In genomic region chr5:116484236-116484635, GRCm38 (mm10) we compare ENCODE assay signal across 18 mouse cellular contexts.
DNase-seq lines count a peak whose midpoint lies in the region; ATAC-seq and TF ChIP-seq lines count a peak whose summit lies in the region.
"Had no signal": no experiment of that assay in that cellular context is flagged by ENCODE, and none has a peak within 500 bp of the region (broad histone marks: within the 10 kb centered on the region; RNA-seq: fewer than 3 reads in every experiment).

No protein-coding gene starts in this region.

- peaks cover 33% of the 10 kb centered on the region for H3K4me1 ChIP-seq in midbrain, embryonic 15.5 days
- H3K4me1 ChIP-seq in heart, embryonic 12.5 days (replicated peaks) = peaks cover 24% of the 10 kb centered on the region
- H3K4me1 ChIP-seq: liver, embryonic 12.5 days had no signal

- no peaks in the 10 kb centered on the region for H3K9me3 ChIP-seq in midbrain, embryonic 15.5 days
- H3K9me3 ChIP-seq in heart, embryonic 12.5 days (replicated peaks) = no peaks in the 10 kb centered on the region
- H3K9me3 ChIP-seq: limb, embryonic 10.5 days; liver, embryonic 12.5 days; neural tube, embryonic 12.5 days had no signal

- 90% methylated on average over 9 of the region's 9 CpGs for WGBS in midbrain, embryonic 15.5 days
- 86% methylated on average over 9 of the region's 9 CpGs for WGBS in heart, embryonic 12.5 days

- no peak overlapping the region for H3K9ac ChIP-seq in midbrain, embryonic 15.5 days
- no peak overlapping the region for H3K9ac ChIP-seq in heart, embryonic 12.5 days
- H3K9ac ChIP-seq: liver, embryonic 12.5 days; lung, embryonic 14.5 days; neural tube, embryonic 12.5 days had no signal

- H3K4me3 ChIP-seq in layer of hippocampus, adult 2 months = no peak overlapping the region
- no peak overlapping the region for H3K4me3 ChIP-seq in midbrain, embryonic 15.5 days
- H3K4me3 ChIP-seq in heart, embryonic 12.5 days = no peak overlapping the region
- H3K4me3 ChIP-seq: limb, embryonic 10.5 days; liver, embryonic 12.5 days; neural tube, embryonic 12.5 days had no signal

- H3K4me2 ChIP-seq in midbrain, embryonic 15.5 days = no peak overlapping the region
- no peak overlapping the region; the same call in 1 of the 2 replicates for H3K4me2 ChIP-seq in heart, embryonic 12.5 days
- H3K4me2 ChIP-seq: liver, embryonic 12.5 days; lung, embryonic 14.5 days; neural tube, embryonic 12.5 days had no signal

- 0 out of 2 replicates have a peak, but pooled peaks have one; percentile 26 for ATAC-seq in cerebellum, adult (ENCODE audit: insufficient number of reproducible peaks, low FRiP score, low TSS enrichment)
- no peak for ATAC-seq in midbrain, embryonic 15.5 days (replicated peaks)
- no peak for ATAC-seq in heart, embryonic 12.5 days (ENCODE audit: insufficient number of reproducible peaks, low FRiP score)
- ATAC-seq: CD4-positive, CD25-positive, alpha-beta regulatory T cell, adult 4 months; liver, embryonic 12.5 days had no signal

- no peaks in the 10 kb centered on the region for H3K27me3 ChIP-seq in midbrain, embryonic 15.5 days (replicated peaks)
- H3K27me3 ChIP-seq in heart, embryonic 12.5 days (replicated peaks) = no peaks in the 10 kb centered on the region
- H3K27me3 ChIP-seq: liver, embryonic 12.5 days; neural tube, embryonic 12.5 days had no signal

- no peak for TF ChIP-seq CTCF in layer of hippocampus, adult 2 months (conservative IDR thresholded peaks at IDR 0.05)

- H3K36me3 ChIP-seq in midbrain, embryonic 15.5 days (replicated peaks) = no peaks in the 10 kb centered on the region
- H3K36me3 ChIP-seq in heart, embryonic 12.5 days = no peaks in the 10 kb centered on the region
- H3K36me3 ChIP-seq: G1E; limb, embryonic 10.5 days; liver, embryonic 12.5 days had no signal

- DNase-seq in cerebellum, postnatal 4 days (ENCODE audit: low spot score in 2 of 2) = no peak
- DNase-seq in layer of hippocampus, adult 2 months (ENCODE audit: low spot score in 2 of 2) = no peak
- no peak for DNase-seq in layer of hippocampus, postnatal 25 days (ENCODE audit: extremely low spot score in 1 of 2, low spot score in 1 of 2)
- DNase-seq in cerebellum, adult 9-10 months = peak; percentile 78
- DNase-seq in kidney, adult 18-20 months = no peak
- DNase-seq: gastrocnemius, postnatal 25 days; layer of hippocampus, postnatal 36 days; thymus, postnatal 14 days had no signal

- peak overlapping the region; percentile 3; the same call in 1 of the 2 replicates for H3K27ac ChIP-seq in layer of hippocampus, adult 2 months
- H3K27ac ChIP-seq in midbrain, embryonic 15.5 days = peak overlapping the region; percentile 72
- no peak overlapping the region for H3K27ac ChIP-seq in heart, embryonic 12.5 days (ENCODE audit: poor library complexity, severe bottlenecking)
- H3K27ac ChIP-seq: limb, embryonic 10.5 days; liver, embryonic 12.5 days; neural tube, embryonic 12.5 days; stomach, postnatal 0 days had no signal
